Mouse (Mus musculus) telencephalon, adult 2 months (tissue): ENCODE results near the gene Zfhx3.

Experiments used
- DNase-seq: peaks from one replicate; pipeline ENCODE4 v3.0.0-alpha.2; 2011; ENCODE audit warnings: low read depth, low spot score

The Zfhx3 gene

GRCm38 (mm10) chr8:108715416-108715948, 773.0 kb downstream of the Zfhx3 start:
- no peak for DNase-seq

- DNase-seq = no peak
These were observed 773.9 kb downstream of the Zfhx3 start for GRCm38 (mm10) chr8:108716291-108716811.

DNA sequence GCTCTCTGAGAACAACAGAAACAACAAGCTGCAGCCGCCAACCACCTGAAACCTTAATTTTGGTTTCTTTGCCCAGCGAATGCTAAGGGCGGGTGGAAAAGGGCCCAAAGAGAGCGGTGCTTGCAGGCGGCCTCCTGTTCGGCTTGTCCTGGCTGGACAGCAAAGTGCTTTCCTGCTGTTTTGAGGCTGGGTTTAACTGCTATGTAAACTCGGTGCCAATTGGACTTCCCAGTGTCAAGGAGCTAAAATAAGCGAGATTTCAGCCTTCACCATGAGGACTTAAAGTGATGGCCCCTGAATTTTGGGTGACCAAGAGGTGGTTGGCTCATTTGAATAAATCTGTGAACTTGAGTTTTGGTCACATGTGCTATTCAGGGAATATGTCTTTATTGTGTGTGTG, 775.1 kb downstream of the Zfhx3 start:
- no peak for DNase-seq

DNA sequence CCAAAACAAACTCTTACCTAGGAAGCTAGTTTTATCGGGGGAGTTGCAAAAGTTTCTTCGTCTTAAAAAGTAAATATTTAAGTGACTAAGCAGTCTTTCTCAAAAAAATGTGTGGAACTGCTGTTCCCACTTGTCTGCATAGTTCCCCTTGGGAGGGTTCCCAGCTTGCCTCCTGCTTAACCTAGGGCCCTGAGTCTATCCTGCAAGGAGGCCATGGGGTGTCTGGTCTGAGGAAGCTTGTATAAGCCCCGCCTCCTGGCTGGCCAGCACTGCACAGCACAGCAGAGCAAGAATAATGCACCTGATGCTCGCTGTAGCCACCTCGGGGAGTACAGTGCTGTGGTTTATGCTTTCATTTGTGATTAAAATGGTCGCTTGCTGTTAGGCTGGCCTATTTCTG, 775.6 kb downstream of the Zfhx3 start:
- no peak for DNase-seq

- DNase-seq = no peak
These were observed 778.4 kb downstream of the Zfhx3 start for GRCm38 (mm10) chr8:108720840-108721239.

- DNase-seq = no peak
These were observed 780.4 kb downstream of the Zfhx3 start for GRCm38 (mm10) chr8:108722671-108723513.

- DNase-seq = no peak
These were observed 781.2 kb downstream of the Zfhx3 start for GRCm38 (mm10) chr8:108723636-108724035.

- no peak for DNase-seq
These were observed 782.5 kb downstream of the Zfhx3 start for GRCm38 (mm10) chr8:108724818-108725506.

DNA sequence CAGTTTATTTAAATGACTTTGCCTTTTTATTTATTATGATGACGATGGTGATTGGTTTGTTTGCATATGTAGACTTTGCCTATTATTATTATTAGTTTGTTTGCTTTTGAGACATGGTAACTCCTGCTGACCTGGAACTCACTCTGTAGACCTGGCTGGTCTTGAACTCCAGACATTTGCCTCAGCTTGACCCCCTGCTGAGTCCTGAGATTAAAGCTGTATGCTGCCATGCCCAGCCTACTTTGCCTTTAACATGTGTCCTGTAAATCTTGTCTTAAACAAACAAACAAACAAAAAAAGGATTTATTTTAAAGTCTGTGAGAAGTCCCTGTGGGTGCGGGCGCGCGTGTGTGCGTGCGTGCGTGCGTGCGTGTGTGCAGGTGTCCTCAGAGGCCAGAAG, 783.2 kb downstream of the Zfhx3 start:
- no peak for DNase-seq

GRCm38 (mm10) chr8:108726541-108727241, 784.2 kb downstream of the Zfhx3 start:
- DNase-seq = no peak

DNA sequence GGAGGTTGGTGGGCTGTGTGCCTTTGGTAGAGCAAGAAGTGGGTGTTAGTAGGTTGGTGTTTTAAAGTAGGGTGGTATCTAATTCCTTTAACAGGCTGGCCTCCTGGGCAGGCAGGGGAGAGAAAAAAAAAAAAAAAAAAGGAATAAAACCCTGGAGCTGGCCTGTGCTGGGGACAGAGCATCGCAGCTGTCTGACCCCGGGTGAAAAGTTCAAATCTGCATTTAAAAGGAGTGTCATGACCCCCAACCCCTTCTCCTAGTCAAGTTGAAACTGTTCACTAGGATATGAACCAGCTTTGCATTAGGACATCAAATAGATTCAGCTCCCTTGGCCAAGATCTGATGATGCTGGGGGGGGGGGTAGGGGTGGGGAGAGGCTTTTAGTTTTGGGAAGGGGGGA, 786.7 kb downstream of the Zfhx3 start:
- no peak for DNase-seq

DNA sequence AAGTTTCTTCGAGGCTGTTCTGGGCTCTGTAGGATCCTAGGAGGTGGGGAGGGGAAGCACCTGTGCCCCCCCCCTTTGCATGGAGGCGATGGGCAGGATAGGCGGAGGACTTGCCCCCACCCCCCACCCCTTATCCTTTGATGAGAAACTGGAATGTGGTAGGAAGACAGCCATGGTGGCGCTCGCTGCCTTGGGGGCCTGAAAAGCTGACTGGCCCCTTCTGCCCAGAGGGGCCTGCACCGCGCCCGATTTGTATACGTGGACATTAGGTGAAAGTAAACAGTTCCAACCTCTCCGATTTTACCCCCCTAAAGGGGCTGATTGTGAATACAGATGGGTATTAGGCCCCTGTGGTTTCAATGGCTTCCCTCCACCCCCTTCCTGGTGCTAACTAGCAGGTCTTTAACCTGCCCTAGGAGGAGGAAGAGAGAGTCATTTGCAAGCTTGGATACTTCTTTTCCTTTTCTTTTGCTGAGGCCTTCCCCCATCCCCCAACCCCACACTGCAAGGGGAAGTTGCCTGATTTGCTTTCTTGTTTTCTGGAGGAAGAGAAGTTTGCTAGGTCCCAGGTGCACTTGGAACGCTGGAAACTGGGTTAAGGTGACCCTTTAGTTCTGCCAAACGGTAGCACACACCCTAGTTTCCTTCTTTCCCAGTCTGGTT, 787.4 kb downstream of the Zfhx3 start:
- DNase-seq = no peak

DNA sequence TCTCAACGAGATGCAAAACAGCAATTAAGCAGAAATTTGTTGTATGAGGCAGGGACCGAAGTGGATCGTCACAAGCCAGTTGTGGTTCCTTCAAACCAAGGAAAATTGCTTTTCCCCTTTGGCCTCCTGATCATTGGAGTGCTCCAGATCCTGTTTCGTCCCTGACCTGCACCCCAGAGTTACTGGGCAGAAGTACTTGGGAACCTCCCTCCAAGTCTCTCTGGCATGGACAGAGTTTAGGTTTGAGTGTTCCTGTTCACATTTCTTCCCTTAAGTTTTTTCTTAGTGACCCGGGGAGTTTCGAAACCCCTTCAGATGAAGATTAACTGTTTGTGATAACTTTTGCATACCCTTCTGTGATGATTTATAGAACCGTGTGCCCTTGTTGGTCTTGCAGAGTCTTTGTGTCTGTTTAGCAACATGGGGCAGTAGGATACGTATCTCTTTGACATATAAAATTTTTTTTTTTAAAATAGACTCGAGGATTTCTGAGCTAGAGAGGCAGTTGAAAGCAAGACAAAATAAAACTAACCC, 788.5 kb downstream of the Zfhx3 start:
- DNase-seq = no peak

- DNase-seq = no peak
These were observed 790.1 kb downstream of the Zfhx3 start for GRCm38 (mm10) chr8:108732500-108732899.

GRCm38 (mm10) chr8:108733385-108733784, 790.9 kb downstream of the Zfhx3 start:
- DNase-seq = no peak

DNA sequence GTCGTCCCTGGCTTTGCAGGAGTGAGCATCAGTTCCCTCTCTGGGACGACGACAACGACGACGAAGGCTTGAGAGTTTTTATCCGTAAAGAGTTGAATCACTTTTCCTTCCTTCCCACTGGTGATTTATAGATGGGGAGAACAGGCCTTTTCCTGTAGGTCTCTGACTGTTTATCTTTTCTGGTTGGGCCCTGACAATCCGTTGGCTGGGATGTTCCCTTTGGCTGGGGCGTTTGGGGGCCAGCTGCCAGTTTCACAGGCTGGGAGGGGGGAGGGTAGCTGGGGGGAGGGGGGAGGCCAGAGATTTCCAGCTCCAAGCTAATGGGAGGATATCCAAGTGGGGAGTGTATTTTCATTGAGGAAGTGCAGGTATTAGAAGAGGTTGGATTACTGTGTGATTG, 794.0 kb downstream of the Zfhx3 start:
- DNase-seq = no peak

DNA sequence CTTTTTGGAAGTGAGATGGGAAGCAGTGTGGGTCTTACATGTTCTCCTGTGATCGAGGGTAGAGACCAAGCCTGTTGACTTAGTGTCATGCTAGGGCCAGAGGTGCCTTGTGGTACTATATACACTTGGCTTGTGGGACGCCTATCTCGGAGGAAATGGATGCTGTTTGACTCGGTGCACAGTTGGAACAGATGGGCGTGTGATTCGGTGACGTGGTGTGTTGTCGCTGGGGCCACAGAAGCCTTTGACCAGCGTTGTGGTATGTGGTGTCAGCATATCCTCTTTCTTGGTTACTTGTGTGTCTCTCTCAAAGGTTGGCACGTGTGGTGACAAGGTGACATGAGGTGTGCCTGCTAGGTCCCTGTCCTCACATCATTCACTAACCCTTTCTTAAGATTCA, 795.7 kb downstream of the Zfhx3 start:
- no peak for DNase-seq

DNA sequence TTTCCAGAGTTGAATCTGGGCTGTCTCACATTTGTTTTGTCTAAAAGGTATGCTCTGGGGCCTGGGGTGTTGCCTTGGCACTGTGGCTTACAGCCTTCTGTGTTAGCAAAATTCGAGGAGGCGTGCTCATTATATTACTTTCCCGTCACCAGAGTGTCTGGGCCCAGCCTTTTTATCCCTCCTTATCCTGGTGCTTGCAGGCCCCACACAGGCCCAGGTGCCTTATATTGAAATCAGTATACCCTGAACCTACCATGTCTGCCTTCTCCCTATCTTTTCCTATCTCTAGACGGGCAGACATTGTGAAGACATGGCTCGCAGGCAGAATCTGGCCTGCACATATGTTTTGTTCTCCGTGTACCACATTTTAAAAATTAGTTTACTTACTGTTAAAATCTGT, 797.1 kb downstream of the Zfhx3 start:
- DNase-seq = no peak

GRCm38 (mm10) chr8:108740443-108740842, 798.0 kb downstream of the Zfhx3 start:
- DNase-seq = peak; percentile 78

DNA sequence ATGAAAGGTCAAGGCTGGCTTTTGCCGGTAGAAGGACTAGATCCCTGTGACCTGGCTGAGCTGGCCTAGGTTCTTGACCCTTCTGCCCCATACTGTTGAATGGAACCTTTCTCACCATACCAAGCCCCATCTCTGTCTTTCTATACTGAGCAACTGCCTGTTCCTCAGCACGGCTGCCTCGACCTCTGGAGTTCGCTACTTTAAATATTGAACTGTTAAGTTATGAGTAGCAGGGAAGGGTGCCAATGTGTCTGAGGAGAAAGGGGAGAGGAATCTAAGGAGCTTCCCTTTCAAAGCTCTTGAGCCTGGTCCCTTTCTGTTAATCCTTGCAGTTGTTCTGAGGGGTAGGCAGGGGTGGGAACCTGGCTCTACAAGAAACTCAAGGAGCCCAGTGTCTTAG, 799.2 kb downstream of the Zfhx3 start:
- DNase-seq = no peak

DNA sequence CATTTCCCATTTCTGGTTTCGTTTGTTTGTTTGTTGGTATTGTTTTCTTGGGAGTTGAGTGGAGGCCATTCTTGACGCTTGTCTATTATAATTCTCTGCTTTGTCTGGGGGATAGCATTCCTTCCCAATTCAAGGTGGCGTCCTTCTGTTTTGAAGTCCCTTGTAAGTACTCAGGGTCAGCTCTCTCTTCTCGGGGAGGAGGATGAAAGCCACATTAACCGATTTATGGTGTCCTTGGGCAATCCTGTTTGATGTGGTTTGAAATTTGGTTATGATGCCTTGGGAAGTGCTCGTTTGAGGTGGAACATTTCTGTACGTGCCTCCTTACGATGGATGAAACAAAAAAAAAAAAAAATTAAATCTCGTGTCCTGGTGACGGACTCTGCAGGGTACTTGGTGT, 800.0 kb downstream of the Zfhx3 start:
- no peak for DNase-seq
